Mouse (Mus musculus): Measurements from ENCODE around the gene Slc9a9. TPM values are rescaled to one million over a fixed set of nuclear protein-coding genes. Genes with fewer than 3 reads are reported as not detected.

Slc9a9 gene
- polyA plus RNA-seq, 2 experiments = 3.7 to 5.1 TPM

- Histone ChIP-seq H3K4me1 (ENCODE audit: control insufficient read depth, insufficient read depth, low read length) (no peaks in the 10 kb centered on the region), H3K9ac (ENCODE audit: low read depth, low read length, severe bottlenecking) (no peak overlapping the region), H3K4me3 (replicated peaks; ENCODE audit: low read length) (no peak overlapping the region), H3K9me3 (ENCODE audit: control insufficient read depth, low read length) (no peaks in the 10 kb centered on the region), H3K4me2 (replicated peaks; ENCODE audit: low read depth, low read length, severe bottlenecking) (no peak overlapping the region), H3K27ac (replicated peaks; ENCODE audit: low read depth, low read length) (no peak overlapping the region), H3K27me3 (ENCODE audit: control insufficient read depth, insufficient read depth, low read length) (no peaks in the 10 kb centered on the region), H3K36me3 (ENCODE audit: control insufficient read depth, insufficient read depth, low read length) (no peaks in the 10 kb centered on the region)
- 77% methylated on average over 2 of the region's 2 CpGs for WGBS
- DNase-seq (ENCODE audit: low spot score) = no peak
- no peak for TF ChIP-seq POLR2A (IDR thresholded peaks at IDR 0.05; ENCODE audit: borderline replicate concordance, extremely low read depth, insufficient read depth, insufficient read length)
- no peak for ATAC-seq (ENCODE audit: low FRiP score, low read depth)
Observed at GRCm38 (mm10) chr9:94653827-94654226, 15.9 kb upstream of the Slc9a9 start.

- Histone ChIP-seq H3K9me3 (ENCODE audit: control insufficient read depth, low read length) (no peaks in the 10 kb centered on the region), H3K27me3 (ENCODE audit: control insufficient read depth, insufficient read depth, low read length) (no peaks in the 10 kb centered on the region), H3K27ac (replicated peaks; ENCODE audit: low read depth, low read length) (no peak overlapping the region), H3K4me1 (ENCODE audit: control insufficient read depth, insufficient read depth, low read length) (no peaks in the 10 kb centered on the region), H3K9ac (ENCODE audit: low read depth, low read length, severe bottlenecking) (no peak overlapping the region), H3K36me3 (ENCODE audit: control insufficient read depth, insufficient read depth, low read length) (no peaks in the 10 kb centered on the region), H3K4me2 (replicated peaks; ENCODE audit: low read depth, low read length, severe bottlenecking) (no peak overlapping the region), H3K4me3 (replicated peaks; ENCODE audit: low read length) (no peak overlapping the region)
- ATAC-seq (ENCODE audit: low FRiP score, low read depth) (no peak), DNase-seq (ENCODE audit: low spot score) (no peak)
- no peak for TF ChIP-seq POLR2A (IDR thresholded peaks at IDR 0.05; ENCODE audit: borderline replicate concordance, extremely low read depth, insufficient read depth, insufficient read length)
- 82% methylated on average over 4 of the region's 4 CpGs for WGBS
Observed at GRCm38 (mm10) chr9:94656265-94656664, 13.4 kb upstream of the Slc9a9 start.

GRCm38 (mm10) chr9:94659401-94660152 is 10.1 kb upstream of the Slc9a9 start:
- no peak for TF ChIP-seq POLR2A (IDR thresholded peaks at IDR 0.05; ENCODE audit: borderline replicate concordance, extremely low read depth, insufficient read depth, insufficient read length)
- no peaks in the 10 kb centered on the region for H3K27me3 ChIP-seq (ENCODE audit: control insufficient read depth, insufficient read depth, low read length)
- H3K4me2 ChIP-seq (replicated peaks; ENCODE audit: low read depth, low read length, severe bottlenecking) = no peak overlapping the region
- 58% methylated on average over 3 of the region's 3 CpGs for WGBS
- no peaks in the 10 kb centered on the region for H3K9me3 ChIP-seq (ENCODE audit: control insufficient read depth, low read length)
- ATAC-seq (ENCODE audit: low FRiP score, low read depth) (no peak), DNase-seq (ENCODE audit: low spot score) (no peak)
- H3K9ac ChIP-seq (ENCODE audit: low read depth, low read length, severe bottlenecking) = no peak overlapping the region
- no peaks in the 10 kb centered on the region for H3K36me3 ChIP-seq (ENCODE audit: control insufficient read depth, insufficient read depth, low read length)
- H3K4me3 ChIP-seq (replicated peaks; ENCODE audit: low read length) = no peak overlapping the region
- H3K27ac ChIP-seq (replicated peaks; ENCODE audit: low read depth, low read length) = no peak overlapping the region
- no peaks in the 10 kb centered on the region for H3K4me1 ChIP-seq (ENCODE audit: control insufficient read depth, insufficient read depth, low read length)

GRCm38 (mm10) chr9:94661768-94662167 is 7.9 kb upstream of the Slc9a9 start:
- Histone ChIP-seq H3K4me3 (replicated peaks; ENCODE audit: low read length) (no peak overlapping the region), H3K27ac (replicated peaks; ENCODE audit: low read depth, low read length) (no peak overlapping the region), H3K9me3 (ENCODE audit: control insufficient read depth, low read length) (no peaks in the 10 kb centered on the region), H3K4me1 (ENCODE audit: control insufficient read depth, insufficient read depth, low read length) (no peaks in the 10 kb centered on the region), H3K4me2 (replicated peaks; ENCODE audit: low read depth, low read length, severe bottlenecking) (no peak overlapping the region), H3K36me3 (ENCODE audit: control insufficient read depth, insufficient read depth, low read length) (no peaks in the 10 kb centered on the region), H3K27me3 (ENCODE audit: control insufficient read depth, insufficient read depth, low read length) (no peaks in the 10 kb centered on the region), H3K9ac (ENCODE audit: low read depth, low read length, severe bottlenecking) (no peak overlapping the region)
- TF ChIP-seq POLR2A (IDR thresholded peaks at IDR 0.05; ENCODE audit: borderline replicate concordance, extremely low read depth, insufficient read depth, insufficient read length) = no peak
- ATAC-seq (ENCODE audit: low FRiP score, low read depth) = no peak
- no peak for DNase-seq (ENCODE audit: low spot score)
- WGBS = 16% methylated on average over 2 of the region's 2 CpGs

- H3K27ac ChIP-seq (replicated peaks; ENCODE audit: low read depth, low read length) = no peak overlapping the region
- H3K4me2 ChIP-seq (replicated peaks; ENCODE audit: low read depth, low read length, severe bottlenecking) = no peak overlapping the region
- no peak overlapping the region for H3K9ac ChIP-seq (ENCODE audit: low read depth, low read length, severe bottlenecking)
- 72% methylated on average over 4 of the region's 4 CpGs for WGBS
- no peaks in the 10 kb centered on the region for H3K36me3 ChIP-seq (ENCODE audit: control insufficient read depth, insufficient read depth, low read length)
- TF ChIP-seq POLR2A (IDR thresholded peaks at IDR 0.05; ENCODE audit: borderline replicate concordance, extremely low read depth, insufficient read depth, insufficient read length) = no peak
- H3K27me3 ChIP-seq (ENCODE audit: control insufficient read depth, insufficient read depth, low read length) = no peaks in the 10 kb centered on the region
- DNase-seq (ENCODE audit: low spot score) (no peak), ATAC-seq (ENCODE audit: low FRiP score, low read depth) (no peak)
- no peaks in the 10 kb centered on the region for H3K9me3 ChIP-seq (ENCODE audit: control insufficient read depth, low read length)
- peaks cover 7% of the 10 kb centered on the region; the same call in 1 of the 2 replicates for H3K4me1 ChIP-seq (ENCODE audit: control insufficient read depth, insufficient read depth, low read length)
- no peak overlapping the region for H3K4me3 ChIP-seq (replicated peaks; ENCODE audit: low read length)
Observed at GRCm38 (mm10) chr9:94665248-94665647, 4.5 kb upstream of the Slc9a9 start.
